Mouse (Mus musculus): Measurements from ENCODE around the gene Ryr2.
"Not testable (repeated sequence)": the region's sequence is repeated elsewhere in the genome, so short reads cannot be mapped to it uniquely, and the experiment has no call there.

The Ryr2 gene

DNA sequence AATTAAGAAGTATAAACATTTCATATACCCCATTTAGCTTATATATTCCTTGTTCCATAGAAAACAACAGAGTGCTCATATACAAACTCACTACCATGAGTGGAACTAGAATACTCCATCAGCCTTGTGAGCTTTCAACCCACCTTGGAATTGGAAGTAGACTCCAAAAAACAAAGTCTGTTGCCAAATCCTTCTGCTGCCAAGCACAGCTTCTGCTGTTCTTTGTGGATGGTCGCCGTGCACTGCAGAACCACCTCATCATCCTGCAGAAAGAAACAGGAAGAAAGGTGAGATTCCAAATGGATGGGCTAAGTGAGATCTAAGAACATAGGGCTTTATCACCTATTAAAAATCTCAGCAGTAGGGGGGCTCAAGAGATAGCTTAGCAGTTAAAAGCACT, 161.0 kb downstream of the Ryr2 start:
- no peak for DNase-seq (ENCODE audit: low spot score in 2 of 2)

DNA sequence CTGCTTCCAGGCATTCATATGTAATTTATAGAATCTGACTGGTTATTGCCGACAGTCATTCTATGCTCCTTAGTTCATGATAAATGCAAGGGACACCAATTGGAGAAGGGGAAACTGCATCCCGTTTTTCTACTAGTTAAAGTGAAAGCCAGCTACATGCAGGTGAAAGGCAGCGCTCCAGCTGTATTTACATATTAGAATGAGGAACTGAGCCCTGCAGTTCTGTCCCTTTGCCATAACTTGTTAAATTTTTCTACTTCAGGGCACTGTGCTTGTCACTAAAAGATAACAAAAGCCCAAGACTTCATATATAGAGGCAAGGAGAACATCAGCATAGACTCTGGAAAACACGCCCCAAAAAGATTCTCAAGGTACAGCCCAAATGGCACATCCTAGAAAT, 165.0 kb downstream of the Ryr2 start:
- DNase-seq (ENCODE audit: low spot score in 2 of 2): no peak

DNA sequence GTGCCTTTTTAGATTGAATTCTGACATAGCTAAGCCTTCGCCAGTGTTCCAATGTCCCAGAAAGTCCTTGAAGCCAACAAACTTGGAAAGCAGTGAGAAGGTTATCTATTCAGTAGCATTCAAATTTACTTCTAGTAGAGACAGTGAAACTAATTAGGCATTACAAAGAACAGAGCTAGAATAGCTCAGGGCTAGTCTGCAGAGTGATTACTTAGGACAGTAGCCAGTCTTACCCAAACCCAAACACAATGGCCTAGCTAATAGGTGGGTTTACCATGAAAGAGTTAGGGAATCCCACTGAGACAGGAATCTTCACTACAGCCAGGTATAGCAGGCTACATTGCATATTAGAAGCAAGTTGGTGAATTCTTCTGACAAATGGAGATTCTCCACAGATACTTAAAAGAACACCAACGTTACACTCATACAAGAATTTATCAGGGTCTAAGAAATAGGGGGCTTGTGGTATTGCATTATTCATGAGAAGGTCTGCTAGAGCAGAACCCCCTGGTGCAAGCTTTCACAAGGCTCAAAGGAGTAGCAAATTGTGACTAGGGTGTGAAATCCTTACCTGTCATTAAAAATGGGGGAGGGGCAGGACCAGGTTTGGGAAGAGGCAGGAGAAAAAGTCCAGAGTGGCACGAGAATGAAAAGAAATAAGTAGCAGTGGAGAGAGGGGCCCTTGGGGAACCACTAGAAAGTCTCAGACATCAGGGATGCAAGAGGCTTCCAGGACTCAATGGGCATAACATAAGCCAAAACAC, 172.3 kb downstream of the Ryr2 start:
- not testable (repeated sequence) for DNase-seq (ENCODE audit: low spot score in 2 of 2)

DNA sequence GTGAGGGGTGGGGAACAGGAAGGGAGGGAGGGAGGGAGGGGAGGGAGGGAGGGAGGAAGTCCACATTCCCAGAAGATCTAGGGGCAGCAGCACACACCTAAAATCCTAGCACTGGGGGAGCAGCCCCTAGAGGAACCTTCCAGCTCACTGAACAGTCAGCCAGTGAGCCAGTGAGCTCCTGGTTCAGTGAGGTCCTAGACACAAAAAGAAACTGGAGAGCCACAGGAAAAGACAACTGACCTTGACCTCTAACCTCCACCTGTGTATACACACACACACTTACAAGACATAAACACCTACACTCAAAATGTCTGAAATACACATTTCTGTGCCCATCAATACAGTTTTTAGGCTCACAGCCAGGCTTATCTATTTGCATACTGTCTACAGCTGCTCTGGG, 173.4 kb downstream of the Ryr2 start:
- no peak for DNase-seq (ENCODE audit: low spot score in 2 of 2)

DNA sequence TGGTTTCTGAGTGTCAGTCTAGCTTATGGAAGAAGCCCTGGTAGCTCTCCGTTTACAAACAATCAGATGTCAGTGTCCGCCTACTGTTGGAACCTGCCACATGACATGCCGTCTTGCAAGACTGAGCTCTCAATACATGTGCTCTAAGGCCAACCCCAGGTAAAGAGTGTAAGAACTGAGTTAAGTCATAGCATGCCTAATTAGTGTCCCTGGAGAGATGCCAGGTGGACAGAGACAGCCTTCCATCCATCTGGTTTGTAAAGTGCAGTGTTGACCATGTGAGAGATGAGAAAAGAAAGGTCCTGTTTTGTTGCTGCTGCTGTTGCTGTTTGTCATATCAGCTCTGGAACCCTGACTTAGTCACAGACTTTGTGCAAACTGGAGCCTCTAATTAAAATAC, 178.0 kb downstream of the Ryr2 start:
- no peak for DNase-seq (ENCODE audit: low spot score in 2 of 2)

DNA sequence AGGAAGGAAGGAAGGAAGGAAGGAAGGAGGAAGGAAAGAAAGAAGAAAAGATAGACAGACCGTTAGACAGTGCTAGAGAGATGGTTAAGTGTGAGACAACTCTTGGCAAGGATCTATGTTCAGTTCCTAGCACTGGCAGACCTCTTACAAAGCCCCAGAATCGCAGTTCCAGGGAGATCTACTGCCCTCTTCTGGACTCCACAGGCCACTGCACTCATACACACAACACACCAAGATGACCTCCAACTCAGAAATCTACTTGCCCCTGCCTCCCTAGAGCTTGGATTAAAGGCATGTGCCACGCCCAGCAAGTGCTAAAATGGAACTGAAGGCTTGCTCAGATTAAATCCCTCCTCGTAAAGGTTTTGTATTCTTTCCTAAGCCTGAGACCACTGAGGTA, 179.0 kb downstream of the Ryr2 start:
- DNase-seq (ENCODE audit: low spot score in 2 of 2): no peak

DNA sequence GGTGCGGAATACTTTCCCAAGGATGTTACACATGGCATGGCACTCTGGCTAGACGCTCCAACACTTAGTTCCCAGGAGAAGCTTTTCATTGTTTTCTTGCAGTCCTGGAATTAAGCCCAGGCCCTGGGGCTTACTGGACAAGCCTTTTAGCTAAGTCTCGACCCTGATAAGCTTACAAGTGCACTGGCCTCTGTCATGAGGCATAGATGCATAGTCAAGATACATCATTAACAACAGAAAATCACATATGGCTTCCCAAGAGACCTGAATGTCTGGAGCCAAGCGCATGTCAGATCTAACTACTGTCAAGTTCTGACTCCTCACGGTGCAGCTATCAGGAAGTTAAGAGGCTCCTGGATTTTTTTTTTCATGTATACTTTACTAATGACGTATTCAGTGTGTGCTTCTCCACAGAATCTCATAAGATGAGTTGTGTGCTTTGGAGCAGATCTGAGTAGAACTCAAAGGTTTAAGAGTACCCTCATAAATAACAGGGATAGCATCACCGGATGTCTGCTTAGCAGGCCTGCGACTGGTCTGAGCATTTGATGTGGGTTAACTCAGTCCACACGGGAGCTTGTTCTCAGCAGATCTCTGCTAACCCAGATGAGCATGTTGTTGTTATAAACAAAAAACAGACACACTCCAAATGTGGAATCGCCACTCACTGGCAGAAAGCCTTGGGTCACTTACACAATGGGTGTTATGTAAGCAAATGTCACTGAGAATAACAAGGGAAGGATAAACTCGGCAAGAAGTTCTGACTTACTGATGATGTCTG, 179.8 kb downstream of the Ryr2 start:
- DNase-seq (ENCODE audit: low spot score in 2 of 2): no peak

DNA sequence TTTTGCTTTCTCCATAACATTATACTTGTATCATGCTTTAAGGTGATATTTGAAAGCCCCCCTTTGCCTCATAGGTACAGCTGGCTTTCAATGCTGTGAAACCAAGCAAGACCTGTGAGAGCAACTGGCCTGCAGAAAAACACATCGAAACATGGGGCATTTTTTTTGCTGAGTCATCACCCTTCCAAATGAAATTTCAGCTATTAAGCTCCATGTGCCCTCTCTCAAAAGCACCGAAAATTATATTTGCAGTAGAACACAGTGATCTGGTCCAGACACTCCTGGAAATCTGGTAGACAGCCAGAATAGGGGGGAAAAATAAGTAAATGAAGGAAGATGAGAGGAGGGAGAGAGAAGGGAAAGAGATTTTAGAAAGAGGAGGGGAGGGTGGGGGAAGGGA, 180.5 kb downstream of the Ryr2 start:
- no peak for DNase-seq (ENCODE audit: low spot score in 2 of 2)

DNA sequence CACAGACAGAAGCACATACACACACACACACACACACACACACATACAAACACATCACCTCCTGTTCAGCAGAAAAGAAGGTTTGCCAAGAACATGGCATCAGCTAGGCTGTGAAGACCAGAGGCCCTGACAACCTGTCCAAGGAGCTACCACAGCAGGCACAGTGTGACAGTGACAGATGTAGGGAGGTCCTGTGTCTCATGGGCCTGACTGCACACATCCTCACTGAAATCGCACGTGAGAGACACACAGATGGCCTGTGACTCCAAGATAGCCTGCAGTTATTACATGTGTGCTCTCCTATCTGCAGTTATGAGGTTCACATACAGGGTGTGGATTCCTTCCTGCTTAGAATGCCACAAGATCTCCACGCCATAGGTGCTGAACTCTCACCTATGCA, 182.0 kb downstream of the Ryr2 start:
- no peak for DNase-seq (ENCODE audit: low spot score in 2 of 2)

DNA sequence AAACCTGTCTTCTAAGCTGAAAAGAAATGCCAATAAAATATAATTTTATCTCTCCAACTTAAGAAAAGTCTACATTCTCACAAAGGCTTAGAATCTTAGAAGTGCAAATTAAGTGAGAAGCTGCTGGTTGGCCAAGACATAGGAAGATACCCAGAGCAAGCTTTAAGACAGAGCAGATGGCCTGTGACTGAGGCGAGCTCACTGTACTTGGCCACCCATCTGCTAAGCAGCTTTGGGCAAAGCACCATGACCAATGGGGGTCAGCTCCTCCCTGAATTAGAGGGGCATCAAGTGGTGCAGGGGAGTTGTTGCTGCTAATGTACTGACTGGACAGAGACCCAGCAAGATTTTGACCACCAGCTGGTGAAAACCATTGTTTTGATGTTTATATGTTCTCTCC, 186.2 kb downstream of the Ryr2 start:
- no peak for DNase-seq (ENCODE audit: low spot score in 2 of 2)

DNA sequence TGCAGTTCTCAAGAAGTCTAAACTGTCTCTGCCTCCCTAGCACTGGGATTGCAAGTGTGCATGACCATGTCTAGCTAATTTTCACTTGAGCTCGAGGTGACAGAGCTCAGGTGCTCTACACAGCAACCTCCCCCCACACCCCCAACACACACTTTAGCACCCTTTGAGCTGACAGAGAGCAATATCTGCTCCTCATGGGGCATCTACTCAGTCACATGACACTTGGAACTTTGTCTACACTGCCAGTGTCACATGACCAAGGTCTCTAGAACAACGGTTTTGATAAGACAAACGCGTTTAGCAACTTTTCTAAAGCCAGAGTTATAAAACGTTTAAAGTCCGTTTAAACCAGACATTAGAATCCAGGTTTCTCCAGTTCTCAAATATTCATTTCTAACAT, 187.3 kb downstream of the Ryr2 start:
- no peak for DNase-seq (ENCODE audit: low spot score in 2 of 2)

DNA sequence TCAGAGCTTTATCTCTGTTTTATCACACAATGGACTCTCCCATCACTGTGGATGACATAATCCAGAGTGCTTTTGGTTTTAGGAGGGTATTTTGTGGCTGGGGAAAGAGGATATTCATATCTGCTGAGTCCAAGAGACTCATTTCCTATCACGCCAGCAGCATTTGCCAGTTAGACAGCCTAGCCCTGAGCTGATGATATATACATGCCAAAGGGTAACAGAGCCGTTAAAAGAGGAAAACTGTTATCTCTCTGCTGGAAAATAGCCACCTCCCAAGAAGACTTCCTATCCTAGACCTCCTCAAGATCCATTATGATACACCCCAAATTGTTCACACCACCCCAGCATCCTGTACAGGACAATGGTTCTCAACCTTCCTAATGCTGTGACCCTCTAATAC, 191.1 kb downstream of the Ryr2 start:
- DNase-seq (ENCODE audit: low spot score in 2 of 2): no peak

DNA sequence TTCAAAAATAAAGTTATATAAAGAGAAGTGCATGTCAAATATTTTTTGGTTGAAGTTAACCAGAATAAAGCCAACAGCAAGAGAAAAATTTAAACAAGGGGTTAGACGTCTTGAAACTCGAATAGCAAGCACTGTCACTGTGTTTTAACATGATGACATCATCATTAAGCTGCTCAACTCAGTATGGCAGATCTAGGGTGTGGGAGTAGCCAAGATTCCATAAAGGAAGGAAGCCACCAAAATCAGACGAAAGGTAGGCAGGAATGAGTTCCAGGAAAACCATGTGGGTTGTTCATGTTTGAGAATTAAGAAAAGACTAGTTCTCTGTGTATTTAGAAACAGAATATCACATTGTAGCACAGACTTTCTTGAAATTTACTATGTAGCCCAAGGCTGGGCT, 192.1 kb downstream of the Ryr2 start:
- DNase-seq (ENCODE audit: low spot score in 2 of 2): no peak

DNA sequence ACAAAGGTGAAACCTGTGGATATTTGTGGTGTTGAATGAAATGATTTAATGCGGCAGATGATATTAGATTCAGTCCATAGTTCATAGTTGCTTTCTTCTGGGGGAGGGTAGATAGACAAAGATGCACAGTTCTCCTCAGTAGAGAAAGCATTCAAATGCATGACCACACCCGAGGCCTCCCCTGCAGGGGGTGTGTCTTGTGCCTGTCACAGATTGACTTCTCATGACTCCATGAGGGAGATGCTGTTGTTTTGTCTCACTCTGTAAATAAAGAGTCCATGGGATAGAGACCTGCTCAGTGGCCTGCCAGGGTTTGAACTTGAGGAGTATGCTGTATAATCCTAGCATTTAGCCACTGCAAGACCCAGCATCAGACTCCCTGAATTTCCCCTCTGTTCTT, 194.5 kb downstream of the Ryr2 start:
- DNase-seq (ENCODE audit: low spot score in 2 of 2): no peak

DNA sequence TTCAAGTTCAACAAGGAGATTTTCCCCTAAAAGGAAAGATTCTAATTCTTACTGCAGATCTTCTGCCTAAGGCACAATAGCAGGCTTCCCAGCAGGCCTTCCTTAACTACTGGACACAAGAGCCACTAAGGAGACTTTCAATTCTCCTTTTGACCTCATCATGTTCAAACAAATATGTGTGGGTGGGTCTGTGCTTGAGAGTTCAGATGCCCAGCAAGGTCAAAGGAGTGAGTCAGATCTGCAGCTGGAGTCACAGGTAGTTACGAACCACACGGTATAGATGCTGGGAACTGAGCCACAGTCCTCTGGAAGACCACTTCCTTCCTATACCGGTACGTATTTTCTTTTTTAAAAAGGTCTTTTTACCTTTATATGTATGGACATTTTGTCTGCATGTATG, 198.6 kb downstream of the Ryr2 start:
- DNase-seq (ENCODE audit: low spot score in 2 of 2): no peak

DNA sequence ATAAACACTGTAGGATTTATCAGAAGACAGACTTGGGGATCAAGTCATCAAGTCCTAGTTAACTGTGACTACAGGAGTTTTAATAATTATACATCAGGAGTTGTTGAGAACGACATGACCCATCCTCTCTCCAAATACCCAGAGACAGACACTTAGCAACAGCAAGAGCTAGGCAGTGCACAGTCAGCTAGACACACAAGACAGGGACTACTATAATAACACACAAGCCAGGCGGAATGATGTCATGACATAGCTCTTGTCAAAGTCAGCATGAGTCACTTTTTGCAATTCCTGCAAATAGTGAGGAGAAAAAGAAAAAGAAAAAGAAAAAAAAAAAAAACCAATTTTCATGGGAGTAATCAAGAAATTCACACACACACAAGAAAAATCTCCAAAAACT, 201.6 kb downstream of the Ryr2 start:
- DNase-seq (ENCODE audit: low spot score in 2 of 2): no peak

DNA sequence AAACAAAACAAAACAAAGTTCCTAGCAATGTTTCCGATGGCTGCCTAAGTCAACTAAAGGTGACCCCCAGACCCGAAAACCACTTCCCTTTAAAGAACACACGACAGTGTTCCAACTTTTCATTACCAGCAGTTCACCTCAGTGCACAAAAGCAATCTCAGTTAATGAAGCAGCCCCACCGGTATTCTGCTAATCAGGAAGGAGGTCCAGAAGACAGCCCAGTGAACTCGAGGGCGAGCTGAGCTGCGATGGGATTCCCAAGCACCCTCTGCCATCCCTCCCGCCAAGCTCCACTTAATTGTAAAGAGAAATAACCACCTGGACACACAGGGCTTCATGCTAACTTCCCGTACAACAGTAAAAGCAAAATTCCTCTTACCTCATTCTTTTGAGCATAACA, 203.5 kb downstream of the Ryr2 start:
- DNase-seq (ENCODE audit: low spot score in 2 of 2): no peak

DNA sequence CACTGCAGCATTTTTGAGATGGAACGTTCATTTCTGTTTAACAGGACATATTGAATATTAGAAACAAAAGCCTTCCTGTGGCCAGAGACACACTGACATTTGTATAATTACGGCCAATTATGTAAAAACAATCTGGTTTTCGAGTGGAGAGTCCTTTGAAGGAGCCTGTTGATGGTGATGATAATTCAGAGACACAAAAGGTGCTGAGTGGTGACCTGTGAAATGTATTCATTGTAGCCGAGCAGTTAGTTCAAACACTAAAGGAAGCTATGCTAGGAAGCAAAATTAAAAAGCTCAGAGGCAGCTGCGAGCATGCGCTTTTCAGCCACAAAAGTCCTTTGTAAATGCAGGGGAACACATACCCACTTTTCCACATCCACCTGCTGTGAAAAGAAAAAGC, 203.9 kb downstream of the Ryr2 start:
- DNase-seq (ENCODE audit: low spot score in 2 of 2): no peak

DNA sequence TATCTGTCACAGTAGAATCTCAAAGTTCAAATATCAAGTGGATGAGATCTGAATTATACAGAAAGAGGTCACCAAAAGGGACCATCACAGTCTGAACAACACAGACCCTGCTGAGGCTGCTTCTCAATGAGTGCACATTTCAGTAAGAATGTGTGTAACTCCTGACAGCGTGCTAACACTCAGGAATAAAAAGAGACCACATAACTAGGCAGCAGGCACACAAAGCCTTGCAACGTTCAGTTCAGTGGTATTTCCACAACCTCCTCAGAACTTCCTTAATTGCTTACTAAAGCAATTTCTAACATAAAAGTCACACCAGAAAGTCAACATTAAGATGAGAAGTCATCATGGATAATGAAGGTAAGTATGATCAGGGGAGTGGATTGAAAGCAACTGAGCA, 206.1 kb downstream of the Ryr2 start:
- DNase-seq (ENCODE audit: low spot score in 2 of 2): no peak

DNA sequence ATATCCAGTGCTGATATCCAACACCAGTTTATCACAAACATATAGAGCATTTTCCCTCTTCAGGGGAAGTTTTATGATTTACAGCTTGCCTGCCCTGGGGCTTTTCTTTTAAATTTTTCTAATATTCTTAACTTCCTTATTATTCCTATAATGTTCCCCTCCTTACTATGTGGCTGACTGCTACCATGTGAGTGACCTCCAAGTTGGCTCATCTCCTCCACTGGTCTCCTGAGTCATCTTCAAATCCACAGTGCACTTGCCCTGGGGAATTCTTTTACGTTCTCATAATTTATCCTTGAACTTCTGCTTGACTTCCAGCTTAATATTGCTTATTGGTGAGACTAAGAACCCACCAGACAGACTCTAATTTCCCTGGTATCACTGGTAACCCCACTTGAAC, 211.1 kb downstream of the Ryr2 start:
- no peak for DNase-seq (ENCODE audit: low spot score in 2 of 2)

DNA sequence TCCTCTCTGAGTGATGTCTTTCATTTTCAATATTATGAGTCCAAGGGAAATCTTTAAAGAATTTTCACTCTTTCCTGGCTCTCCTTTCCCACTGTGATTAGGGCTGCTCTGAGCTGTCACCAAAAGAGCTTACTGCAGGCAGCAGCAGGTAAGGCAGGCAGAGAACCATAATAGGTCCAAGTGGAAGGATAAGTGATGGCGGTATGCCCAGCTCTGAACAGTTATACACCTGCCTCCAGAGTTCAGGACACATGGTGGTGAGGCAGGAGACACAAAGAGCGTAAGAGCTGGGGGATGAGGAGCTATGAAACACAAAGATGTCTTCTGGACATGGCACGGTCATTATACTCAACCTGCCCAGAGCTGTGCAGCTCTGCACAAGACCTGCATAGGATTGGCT, 215.0 kb downstream of the Ryr2 start:
- DNase-seq (ENCODE audit: low spot score in 2 of 2): no peak

DNA sequence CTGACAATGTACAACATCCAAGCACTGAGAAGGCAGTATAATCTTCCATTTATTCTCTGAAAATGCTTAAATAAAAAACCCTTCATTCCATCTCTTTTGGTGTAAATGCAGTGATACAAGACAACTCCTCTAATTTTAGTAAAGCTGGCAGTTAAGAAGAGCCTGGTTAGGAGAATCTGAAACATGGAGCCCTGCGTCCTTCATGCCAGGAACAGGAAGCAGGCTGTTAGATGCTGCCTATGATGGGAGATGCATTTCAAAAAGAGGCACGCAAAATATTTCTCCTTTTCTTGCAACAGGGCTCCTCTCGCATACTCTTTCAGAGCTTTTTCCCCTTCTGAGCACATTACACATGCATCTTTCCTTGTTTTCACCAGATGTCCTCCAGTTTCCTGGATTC, 215.6 kb downstream of the Ryr2 start:
- DNase-seq (ENCODE audit: low spot score in 2 of 2): no peak

DNA sequence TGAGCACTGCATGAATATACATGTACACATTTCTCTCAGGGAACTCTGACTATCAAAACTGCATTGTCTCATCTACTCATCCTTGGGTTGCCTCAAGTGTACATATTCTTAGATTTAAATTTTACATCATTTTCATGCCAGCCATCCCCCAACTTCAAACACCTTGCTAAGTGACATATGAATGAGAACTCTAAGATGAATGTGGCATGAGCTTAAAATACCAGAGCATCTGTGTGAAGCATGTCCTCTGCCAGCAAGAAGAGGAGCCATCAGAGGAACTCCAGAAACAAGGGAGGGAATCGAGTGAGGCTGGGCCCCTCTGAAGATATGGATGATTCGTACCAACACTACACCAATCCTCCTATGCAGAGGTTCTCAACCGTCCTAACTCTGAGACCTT, 222.6 kb downstream of the Ryr2 start:
- no peak for DNase-seq (ENCODE audit: low spot score in 2 of 2)

DNA sequence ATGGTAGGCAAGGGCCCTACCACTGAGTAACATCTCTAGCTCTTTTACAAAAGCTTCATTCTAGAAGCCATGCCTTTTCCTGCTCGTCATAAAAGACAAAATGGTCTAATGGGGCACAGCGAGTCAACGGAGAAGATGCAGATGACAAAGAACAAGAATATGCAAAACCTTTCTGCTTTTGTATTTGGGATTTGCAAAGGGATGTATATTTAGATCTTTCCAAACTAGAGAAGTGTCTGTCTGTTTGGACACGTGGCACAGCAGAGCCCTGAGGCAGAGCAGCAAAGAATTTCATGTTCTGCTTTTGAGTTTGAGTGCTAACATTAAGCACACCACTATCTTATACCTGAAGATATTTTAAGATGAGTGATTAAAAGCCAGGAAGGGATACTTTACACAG, 224.4 kb downstream of the Ryr2 start:
- DNase-seq (ENCODE audit: low spot score in 2 of 2): no peak

All from spleen, postnatal 4 days (tissue).